Mouse (Mus musculus): Measurements from ENCODE around the gene Sstr5.

Sstr5 gene

GRCm38 (mm10) chr17:25497013-25497412 lies at the start of gene Sstr5:
Gene Sstr5, minus strand, starts transcription at chr17:25497288.
- peak; percentile 21 to 48 for DNase-seq

DNA sequence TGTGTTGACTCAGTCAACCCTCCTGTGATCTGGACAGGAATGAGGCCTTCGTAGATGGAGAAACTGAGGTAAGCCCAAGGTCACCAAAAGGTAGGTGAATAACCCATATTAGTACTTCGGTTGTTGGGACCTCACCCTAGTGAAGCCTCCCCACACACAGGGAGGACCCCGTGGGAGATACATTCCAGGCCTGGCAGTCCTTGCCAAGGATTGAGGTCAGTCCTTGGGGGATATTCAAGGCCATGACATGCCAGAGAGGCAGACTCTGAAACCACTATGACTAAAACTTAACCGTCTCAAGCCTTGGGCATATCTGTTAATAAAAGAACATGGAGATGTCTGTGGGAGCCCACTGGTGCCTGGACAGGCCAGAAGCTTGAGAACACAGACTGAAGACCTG lies 44.7 kb upstream of the Sstr5 start:
- no peak for DNase-seq

- DNase-seq: no peak
Measured at GRCm38 (mm10) chr17:25540731-25541130, 43.6 kb upstream of the Sstr5 start.

GRCm38 (mm10) chr17:25538945-25539875 lies 42.1 kb upstream of the Sstr5 start:
- peak; percentile 18 to 58 for DNase-seq

DNA sequence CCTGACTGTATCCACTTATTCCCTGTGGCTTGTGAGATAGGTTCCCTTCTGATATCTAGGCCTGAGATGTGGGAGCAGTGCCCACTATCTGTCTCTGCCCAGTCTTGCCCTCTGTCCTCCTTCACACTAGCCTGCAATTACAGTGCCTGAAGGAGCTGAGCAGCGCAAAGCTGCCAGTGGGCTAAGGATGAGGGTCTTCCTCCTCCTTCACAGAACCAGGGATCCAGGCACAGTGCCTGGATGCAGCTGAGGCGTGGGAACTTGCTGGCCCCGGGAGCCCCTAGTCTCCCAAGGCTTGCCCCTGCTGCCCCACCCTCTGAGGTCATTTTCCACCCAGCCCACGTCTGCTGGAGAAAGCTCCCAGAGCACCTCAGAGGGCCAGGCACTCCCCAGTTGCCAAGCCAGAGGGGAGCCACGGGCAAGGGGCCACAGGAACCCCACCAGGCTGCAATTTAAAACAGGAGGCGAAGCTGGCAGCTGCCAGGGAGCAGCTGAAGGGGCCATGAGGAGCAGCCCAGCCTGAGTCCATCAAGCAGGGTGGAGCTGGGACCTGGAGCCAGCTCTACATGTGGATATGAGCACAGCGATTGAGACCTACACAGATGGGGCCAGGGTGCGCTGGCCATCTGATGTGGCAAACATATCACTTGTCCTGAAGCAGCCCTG lies 33.4 kb upstream of the Sstr5 start:
- no peak for DNase-seq

DNA sequence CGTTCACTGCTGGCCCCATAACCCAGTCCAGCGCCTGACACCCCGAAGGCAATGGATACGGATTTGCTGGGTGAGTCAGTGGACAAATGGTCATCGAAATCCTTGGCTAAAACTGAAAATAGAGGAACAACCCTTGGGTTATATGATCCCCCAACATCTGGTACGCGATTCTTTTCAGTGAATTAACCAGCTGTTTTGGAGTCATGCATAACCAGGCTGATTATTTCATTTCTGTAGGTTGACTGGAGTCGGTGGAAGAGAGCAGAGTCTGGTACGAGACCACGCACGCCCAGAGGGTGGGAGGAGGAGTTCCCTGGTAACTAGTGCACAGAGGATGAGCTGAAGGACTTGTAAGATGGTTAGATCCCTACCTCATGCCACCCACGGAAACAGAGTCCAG lies 25.0 kb upstream of the Sstr5 start:
- no peak for DNase-seq

GRCm38 (mm10) chr17:25520492-25520891 lies 23.4 kb upstream of the Sstr5 start:
- no peak for DNase-seq

DNA sequence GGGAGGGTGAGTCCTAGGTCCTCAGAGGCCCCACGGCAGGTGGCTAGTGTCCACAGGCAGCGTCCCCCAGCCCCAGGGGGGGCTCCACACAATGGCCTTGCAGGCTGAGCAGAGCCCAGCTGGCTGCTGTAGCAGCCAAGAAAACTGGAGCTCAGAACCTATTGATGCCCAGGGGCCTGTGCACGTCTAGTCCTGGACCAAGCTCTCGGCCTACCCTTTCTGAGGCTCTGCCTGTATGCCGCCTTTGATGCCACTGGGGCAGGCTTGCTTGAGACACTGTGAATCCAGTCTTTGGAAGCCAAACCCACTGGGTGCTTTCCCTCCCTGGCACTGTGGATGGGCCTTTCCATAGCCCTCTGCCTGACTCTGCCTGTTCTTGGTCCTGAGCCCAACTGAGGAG lies 22.4 kb upstream of the Sstr5 start:
- no peak for DNase-seq

DNA sequence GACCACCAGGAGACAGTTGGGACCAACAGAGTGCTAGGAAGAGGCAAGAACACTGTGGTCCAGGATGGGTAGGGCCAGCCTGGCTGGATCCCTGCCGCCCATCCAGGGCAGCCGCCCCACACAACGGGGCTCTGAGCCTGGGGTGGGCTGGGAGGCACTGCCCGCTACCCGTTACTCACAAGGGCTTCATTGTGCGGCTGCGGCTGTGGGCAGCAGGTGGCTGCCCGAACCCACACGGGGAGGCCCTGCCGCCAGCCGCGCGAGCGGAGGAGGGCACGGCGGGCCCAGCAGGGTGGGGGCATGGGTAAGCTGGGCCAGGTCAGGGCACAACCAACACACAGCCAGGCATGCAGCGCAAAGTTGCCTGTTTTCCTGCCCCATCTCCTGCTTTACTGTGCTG lies 21.1 kb upstream of the Sstr5 start:
- DNase-seq: no peak

- no peak for DNase-seq
Measured at GRCm38 (mm10) chr17:25516315-25516714, 19.2 kb upstream of the Sstr5 start.

DNA sequence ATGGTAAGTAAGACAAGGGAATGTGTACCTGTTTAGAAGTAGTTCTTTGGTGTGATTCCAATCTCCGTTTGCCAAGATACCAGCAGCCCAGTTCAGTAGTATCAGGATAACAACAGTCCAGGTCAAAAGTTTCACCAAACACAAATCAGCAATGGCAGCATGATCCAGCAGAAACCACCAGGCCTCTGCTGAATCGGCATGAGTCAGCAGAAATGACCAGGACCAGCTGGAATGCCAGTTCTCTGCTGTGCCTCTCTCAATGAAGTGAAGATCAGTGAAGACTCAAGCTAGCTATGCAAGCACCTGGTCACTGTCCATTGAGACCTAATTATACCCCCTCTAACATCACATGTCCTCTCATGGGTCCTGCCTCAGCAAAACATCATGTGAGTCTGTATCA lies 17.0 kb upstream of the Sstr5 start:
- no peak for DNase-seq

GRCm38 (mm10) chr17:25511876-25512275 lies 14.8 kb upstream of the Sstr5 start:
- no peak for DNase-seq

GRCm38 (mm10) chr17:25510074-25510830 lies 13.2 kb upstream of the Sstr5 start:
- DNase-seq: no peak

- DNase-seq: peak in 1 of 2 experiments; percentile 43
Measured at GRCm38 (mm10) chr17:25508860-25509577, 11.9 kb upstream of the Sstr5 start.

- peak; percentile 53 to 70 for DNase-seq
Measured at GRCm38 (mm10) chr17:25507799-25508198, 10.7 kb upstream of the Sstr5 start.

- no peak for DNase-seq
Measured at GRCm38 (mm10) chr17:25502599-25502998, 5.5 kb upstream of the Sstr5 start.

GRCm38 (mm10) chr17:25482092-25482491 lies 15.0 kb downstream of the Sstr5 start:
- DNase-seq: no peak

DNA sequence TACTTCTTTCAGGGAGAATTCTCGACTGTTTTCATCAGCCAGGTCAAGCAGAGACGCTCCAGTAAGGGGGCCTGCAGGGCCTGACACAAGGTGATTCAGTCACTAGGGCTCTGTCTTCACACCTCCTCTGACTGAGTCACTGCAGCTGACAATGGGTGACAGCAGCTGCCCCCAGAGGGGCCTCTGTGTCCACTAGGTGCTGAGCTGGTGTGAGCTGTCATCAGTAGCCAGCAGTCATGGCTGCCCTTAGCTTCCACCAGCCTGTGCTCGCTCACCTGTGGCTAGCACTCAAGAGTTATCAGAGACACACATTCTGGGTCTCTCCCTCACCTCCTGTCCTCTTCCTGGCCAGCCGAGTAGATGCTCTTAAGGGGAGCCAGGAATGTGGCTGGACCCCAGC lies 16.3 kb downstream of the Sstr5 start:
- no peak for DNase-seq

- no peak for DNase-seq
Measured at GRCm38 (mm10) chr17:25480152-25480551, 16.9 kb downstream of the Sstr5 start.

GRCm38 (mm10) chr17:25475946-25476744 lies 20.9 kb downstream of the Sstr5 start:
- DNase-seq: peak in 1 of 2 experiments; percentile 62

- peak; percentile 70 to 79 for DNase-seq
Measured at GRCm38 (mm10) chr17:25474330-25475077, 22.6 kb downstream of the Sstr5 start.

Measured in kidney, postnatal 25 days (tissue).